Mouse (Mus musculus) stomach, embryonic 15.5 days (tissue): Measurements from ENCODE around the gene Atxn7. TPM values are rescaled to one million over a fixed set of nuclear protein-coding genes. Genes with fewer than 3 reads are reported as not detected.
A peak's percentile ranks its signal among the peaks of the same experiment; 100 is the strongest.

Experiments
- ATAC-seq: fragments of 200-750 bp; cut with Nextera tagmentation; 2 replicates; pipeline ENCODE4 v1.8.0; 2017; ENCODE audit warnings: low read depth, moderate number of reproducible peaks, moderate TSS enrichment; ENCODE audit not compliant: insufficient read depth, low FRiP score
- H3K27ac ChIP-seq: fragments of 300-500 bp; sonication (generic); 2 replicates; pipeline ENCODE4 v1.5.1; 2015; ENCODE audit warnings: mild to moderate bottlenecking, inconsistent platforms
- H3K27me3 ChIP-seq: fragments of 300-500 bp; sonication (generic); replicated peaks from 2 replicates; pipeline ENCODE4 v1.6.1; 2015; ENCODE audit warnings: inconsistent platforms
- H3K36me3 ChIP-seq: fragments of 300-500 bp; sonication (generic); 2 replicates; pipeline ENCODE4 v1.6.1; 2015; ENCODE audit warnings: inconsistent platforms
- H3K4me1 ChIP-seq: fragments of 300-500 bp; sonication (generic); 2 replicates; pipeline ENCODE4 v1.6.1; 2015; ENCODE audit warnings: inconsistent platforms
- H3K4me2 ChIP-seq: fragments of 300-500 bp; sonication (generic); 2 replicates; pipeline ENCODE4 v1.6.1; 2015; ENCODE audit warnings: mild to moderate bottlenecking, inconsistent platforms
- H3K4me3 ChIP-seq: fragments of 300-500 bp; sonication (generic); replicated peaks from 2 replicates; pipeline ENCODE4 v1.5.1; 2015; ENCODE audit warnings: inconsistent platforms
- H3K9ac ChIP-seq: fragments of 300-500 bp; sonication (generic); 2 replicates; pipeline ENCODE4 v1.6.1; 2015; ENCODE audit warnings: inconsistent platforms
- H3K9me3 ChIP-seq: fragments of 300-500 bp; sonication (generic); 2 replicates; pipeline ENCODE4 v1.6.1; 2016; ENCODE audit warnings: inconsistent platforms
- WGBS: fragments of 180-500 bp; shearing (Covaris S2); methylation state at CpG from one replicate; pipeline ENCODE4 v1.1.7; 2015; 5-methylcytosine and 5-hydroxymethylcytosine counted together
- polyA plus RNA-seq: library from polyadenylated mRNA; unstranded; fragments of >200 nt; fragmentation: Nextera tagmentation; extraction: Ambion mirVana; gene quantifications from 2 replicates; pipeline ENCODE4 v1.2.1, GENCODE M21; 2015

Atxn7 gene
- polyA plus RNA-seq, 1 experiment from 2014 or later: 4.8 TPM

- WGBS: 36% methylated on average over 3 of the region's 3 CpGs
- H3K4me3 ChIP-seq: no peak overlapping the region
- no peaks in the 10 kb centered on the region for H3K27me3 ChIP-seq
- H3K36me3 ChIP-seq: no peaks in the 10 kb centered on the region
- no peak overlapping the region for H3K9ac ChIP-seq
- peak overlapping the region; percentile 45 for H3K4me2 ChIP-seq
- H3K27ac ChIP-seq: peak overlapping the region; percentile 85
- ATAC-seq: no peak
- peaks cover 28% of the 10 kb centered on the region for H3K4me1 ChIP-seq
- H3K9me3 ChIP-seq: no peaks in the 10 kb centered on the region
Measured at GRCm38 (mm10) chr14:14068553-14068952, 107.3 kb downstream of the Atxn7 start.

GRCm38 (mm10) chr14:14070541-14071315 is 109.5 kb downstream of the Atxn7 start:
- no peak overlapping the region for H3K4me3 ChIP-seq
- no peaks in the 10 kb centered on the region for H3K27me3 ChIP-seq
- WGBS: 33% methylated on average over 6 of the region's 6 CpGs
- ATAC-seq: no peak
- no peak overlapping the region for H3K9ac ChIP-seq
- H3K36me3 ChIP-seq: no peaks in the 10 kb centered on the region
- H3K4me2 ChIP-seq: no peak overlapping the region
- H3K4me1 ChIP-seq: peaks cover 24% of the 10 kb centered on the region
- no peaks in the 10 kb centered on the region for H3K9me3 ChIP-seq
- H3K27ac ChIP-seq: peak overlapping the region; percentile 16; the same call in 1 of the 2 replicates

- no peak overlapping the region for H3K4me2 ChIP-seq
- H3K36me3 ChIP-seq: no peaks in the 10 kb centered on the region
- H3K4me1 ChIP-seq: peaks cover 24% of the 10 kb centered on the region
- H3K4me3 ChIP-seq: no peak overlapping the region
- H3K27ac ChIP-seq: peak overlapping the region; percentile 4; the same call in 1 of the 2 replicates
- ATAC-seq: no peak
- H3K27me3 ChIP-seq: no peaks in the 10 kb centered on the region
- 26% methylated on average over 4 of the region's 4 CpGs for WGBS
- H3K9me3 ChIP-seq: no peaks in the 10 kb centered on the region
- H3K9ac ChIP-seq: no peak overlapping the region
Measured at GRCm38 (mm10) chr14:14071456-14071855, 110.2 kb downstream of the Atxn7 start.

- H3K27ac ChIP-seq: no peak overlapping the region
Measured at GRCm38 (mm10) chr14:14080604-14081194, 119.5 kb downstream of the Atxn7 start.

GRCm38 (mm10) chr14:14083811-14084210 is 122.6 kb downstream of the Atxn7 start:
- Histone ChIP-seq H3K27ac (no peak overlapping the region), H3K9ac (no peak overlapping the region)

More at GRCm38 (mm10) chr14:14080604-14081194, 119.5 kb downstream of the Atxn7 start:
- no peaks in the 10 kb centered on the region for H3K4me1 ChIP-seq
- no peak for ATAC-seq
- WGBS: 89% methylated on average over 6 of the region's 6 CpGs
- no peaks in the 10 kb centered on the region for H3K36me3 ChIP-seq
- H3K27me3 ChIP-seq: no peaks in the 10 kb centered on the region
- H3K4me2 ChIP-seq: no peak overlapping the region
- H3K4me3 ChIP-seq: no peak overlapping the region
- no peak overlapping the region for H3K9ac ChIP-seq
- H3K9me3 ChIP-seq: no peaks in the 10 kb centered on the region

GRCm38 (mm10) chr14:14086711-14087263 is 125.5 kb downstream of the Atxn7 start:
- Histone ChIP-seq H3K27me3 (no peaks in the 10 kb centered on the region), H3K9me3 (no peaks in the 10 kb centered on the region), H3K36me3 (peaks cover 7% of the 10 kb centered on the region; the same call in 1 of the 2 replicates), H3K4me2 (no peak overlapping the region), H3K27ac (no peak overlapping the region), H3K4me3 (no peak overlapping the region), H3K4me1 (no peaks in the 10 kb centered on the region), H3K9ac (no peak overlapping the region)
- WGBS: 83% methylated on average over 4 of the region's 4 CpGs
- ATAC-seq: no peak

More at GRCm38 (mm10) chr14:14083811-14084210, 122.6 kb downstream of the Atxn7 start:
- Histone ChIP-seq H3K36me3 (no peaks in the 10 kb centered on the region; the same call in 1 of the 2 replicates), H3K4me1 (no peaks in the 10 kb centered on the region), H3K27me3 (no peaks in the 10 kb centered on the region), H3K9me3 (no peaks in the 10 kb centered on the region), H3K4me2 (no peak overlapping the region), H3K4me3 (no peak overlapping the region)
- no peak for ATAC-seq
- 91% methylated on average over 8 of the region's 8 CpGs for WGBS

GRCm38 (mm10) chr14:14087348-14087747 is 126.1 kb downstream of the Atxn7 start:
- ATAC-seq: no peak
- H3K4me1 ChIP-seq: no peaks in the 10 kb centered on the region
- no peaks in the 10 kb centered on the region for H3K27me3 ChIP-seq
- H3K27ac ChIP-seq: no peak overlapping the region
- no peak overlapping the region for H3K4me2 ChIP-seq
- H3K36me3 ChIP-seq: peaks cover 13% of the 10 kb centered on the region; the same call in 1 of the 2 replicates
- H3K9me3 ChIP-seq: no peaks in the 10 kb centered on the region
- no peak overlapping the region for H3K9ac ChIP-seq
- WGBS: 77% methylated on average over 6 of the region's 6 CpGs
- H3K4me3 ChIP-seq: no peak overlapping the region

GRCm38 (mm10) chr14:14088016-14088791 is 127.0 kb downstream of the Atxn7 start:
- Histone ChIP-seq H3K4me2 (no peak overlapping the region), H3K9me3 (no peaks in the 10 kb centered on the region), H3K4me1 (no peaks in the 10 kb centered on the region), H3K4me3 (no peak overlapping the region), H3K9ac (no peak overlapping the region), H3K27ac (no peak overlapping the region), H3K27me3 (no peaks in the 10 kb centered on the region), H3K36me3 (peaks cover 19% of the 10 kb centered on the region; the same call in 1 of the 2 replicates)
- no peak for ATAC-seq
- WGBS: 78% methylated on average over 9 of the region's 9 CpGs

- Histone ChIP-seq H3K27me3 (no peaks in the 10 kb centered on the region), H3K36me3 (peaks cover 23% of the 10 kb centered on the region; the same call in 1 of the 2 replicates), H3K9me3 (no peaks in the 10 kb centered on the region), H3K4me3 (no peak overlapping the region), H3K4me2 (no peak overlapping the region), H3K27ac (no peak overlapping the region), H3K9ac (no peak overlapping the region), H3K4me1 (no peaks in the 10 kb centered on the region)
- ATAC-seq: no peak
- 92% methylated on average over 6 of the region's 6 CpGs for WGBS
Measured at GRCm38 (mm10) chr14:14090571-14090970, 129.3 kb downstream of the Atxn7 start.

- Histone ChIP-seq H3K9ac (no peak overlapping the region), H3K4me3 (no peak overlapping the region), H3K9me3 (no peaks in the 10 kb centered on the region), H3K4me1 (no peaks in the 10 kb centered on the region), H3K36me3 (peaks cover 27% of the 10 kb centered on the region), H3K27me3 (no peaks in the 10 kb centered on the region), H3K4me2 (no peak overlapping the region), H3K27ac (no peak overlapping the region)
- ATAC-seq: no peak
- WGBS: 30% methylated on average over 10 of the region's 10 CpGs
Measured at GRCm38 (mm10) chr14:14098330-14098980, 137.2 kb downstream of the Atxn7 start.

GRCm38 (mm10) chr14:14100773-14101280 is 139.6 kb downstream of the Atxn7 start:
- peaks cover 22% of the 10 kb centered on the region for H3K36me3 ChIP-seq

More at GRCm38 (mm10) chr14:14100773-14101280, 139.6 kb downstream of the Atxn7 start:
- H3K9ac ChIP-seq: no peak overlapping the region
- no peak for ATAC-seq
- H3K4me1 ChIP-seq: no peaks in the 10 kb centered on the region
- no peak overlapping the region for H3K4me2 ChIP-seq
- WGBS: 90% methylated on average over 8 of the region's 8 CpGs
- no peak overlapping the region for H3K4me3 ChIP-seq
- H3K27me3 ChIP-seq: no peaks in the 10 kb centered on the region
- H3K9me3 ChIP-seq: no peaks in the 10 kb centered on the region
- H3K27ac ChIP-seq: no peak overlapping the region
